Comparison of ENCODE assay signal across 14 mouse cellular contexts in the genomic region with DNA sequence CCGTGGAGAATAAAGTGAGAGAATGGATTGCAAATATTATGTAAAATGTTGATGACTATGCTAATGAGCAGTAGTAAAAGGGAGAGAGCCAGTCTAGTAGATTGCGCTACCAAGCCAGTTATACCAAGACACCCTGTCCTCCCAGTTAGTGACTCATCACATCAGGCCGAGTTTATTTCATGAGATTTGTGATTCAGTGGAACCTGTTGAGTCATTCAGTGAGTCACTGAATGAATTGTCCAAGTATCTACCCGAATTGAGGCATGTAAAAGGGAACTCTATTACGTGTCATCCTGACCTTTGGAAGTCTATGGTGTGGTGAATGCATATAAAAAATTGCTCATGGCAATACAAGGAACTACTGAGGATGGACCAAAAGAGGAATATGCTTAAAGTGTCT.
DNase-seq lines count a peak whose midpoint lies in the region.
"Had no signal": no experiment of that assay in that cellular context is flagged by ENCODE, and none has a peak within 500 bp of the region (broad histone marks: within the 10 kb centered on the region; RNA-seq: fewer than 3 reads in every experiment).

No protein-coding gene starts in this region.

- peak; percentile 12 to 26 for DNase-seq in frontal cortex, postnatal 36 days (ENCODE audit: low spot score in 2 of 2)
- DNase-seq in frontal cortex, postnatal 25 days (ENCODE audit: low spot score in 2 of 2) = no peak
- peak; percentile 12 for DNase-seq in urinary bladder, postnatal 14 days (ENCODE audit: low spot score)
- DNase-seq in urinary bladder, postnatal 4 days (ENCODE audit: low spot score in 2 of 2) = no peak
- peak; percentile 6 for DNase-seq in adrenal gland, postnatal 10 days
- peak; percentile 24 for DNase-seq in skeletal muscle tissue, adult 2 months (ENCODE audit: low read depth, low spot score)
- DNase-seq in kidney, adult 18-20 months = no peak
- no peak for DNase-seq in forebrain, embryonic 10.5 days (ENCODE audit: extremely low spot score, low spot score)
- DNase-seq: kidney, postnatal 4 days; lung, adult 2 months; thymus, postnatal 14 days had no signal

- WGBS in forebrain, embryonic 10.5 days = 92% methylated on average over 5 of the region's 5 CpGs

- H3K27ac ChIP-seq in forebrain, embryonic 10.5 days = no peak overlapping the region
- H3K27ac ChIP-seq: heart, embryonic 10.5 days; limb, embryonic 15.5 days; neural tube, embryonic 15.5 days had no signal

- no peaks in the 10 kb centered on the region for H3K4me1 ChIP-seq in forebrain, embryonic 10.5 days
- H3K4me1 ChIP-seq: heart, embryonic 10.5 days; limb, embryonic 15.5 days; neural tube, embryonic 15.5 days had no signal

- H3K27me3 ChIP-seq in forebrain, embryonic 10.5 days (ENCODE audit: poor library complexity, severe bottlenecking) = no peaks in the 10 kb centered on the region
- H3K27me3 ChIP-seq: limb, embryonic 15.5 days; neural tube, embryonic 15.5 days had no signal

- H3K4me3 ChIP-seq in forebrain, embryonic 10.5 days = no peak overlapping the region
- H3K4me3 ChIP-seq: heart, embryonic 10.5 days; limb, embryonic 15.5 days; neural tube, embryonic 15.5 days had no signal

- H3K9me3 ChIP-seq in forebrain, embryonic 10.5 days = no peaks in the 10 kb centered on the region
- H3K9me3 ChIP-seq: heart, embryonic 10.5 days; limb, embryonic 15.5 days; neural tube, embryonic 15.5 days had no signal

- H3K36me3 ChIP-seq in forebrain, embryonic 10.5 days (replicated peaks) = no peaks in the 10 kb centered on the region
- H3K36me3 ChIP-seq: heart, embryonic 10.5 days; limb, embryonic 15.5 days; neural tube, embryonic 15.5 days had no signal

Comparison
In these comparisons a context has a peak if more than half of its experiments do, and no peak if none do; other contexts are left out.
1. DNase-seq: peak in frontal cortex, postnatal 36 days (2 of 2), urinary bladder, postnatal 14 days (single experiment), adrenal gland, postnatal 10 days (single experiment) and skeletal muscle tissue, adult 2 months (single experiment); none in frontal cortex, postnatal 25 days (0 of 2), urinary bladder, postnatal 4 days (0 of 2), kidney, adult 18-20 months (single experiment) and forebrain, embryonic 10.5 days (single experiment).